Mouse (Mus musculus): ENCODE results near the gene Mrpl28. TPM values are rescaled to one million over a fixed set of nuclear protein-coding genes. Genes with fewer than 3 reads are reported as not detected.
"Not testable (repeated sequence)": the region's sequence is repeated elsewhere in the genome, so short reads cannot be mapped to it uniquely, and the experiment has no call there.

Gene Mrpl28
- total RNA-seq, 2 experiments from 2014 or later = 55.9 to 60.6 TPM

DNA sequence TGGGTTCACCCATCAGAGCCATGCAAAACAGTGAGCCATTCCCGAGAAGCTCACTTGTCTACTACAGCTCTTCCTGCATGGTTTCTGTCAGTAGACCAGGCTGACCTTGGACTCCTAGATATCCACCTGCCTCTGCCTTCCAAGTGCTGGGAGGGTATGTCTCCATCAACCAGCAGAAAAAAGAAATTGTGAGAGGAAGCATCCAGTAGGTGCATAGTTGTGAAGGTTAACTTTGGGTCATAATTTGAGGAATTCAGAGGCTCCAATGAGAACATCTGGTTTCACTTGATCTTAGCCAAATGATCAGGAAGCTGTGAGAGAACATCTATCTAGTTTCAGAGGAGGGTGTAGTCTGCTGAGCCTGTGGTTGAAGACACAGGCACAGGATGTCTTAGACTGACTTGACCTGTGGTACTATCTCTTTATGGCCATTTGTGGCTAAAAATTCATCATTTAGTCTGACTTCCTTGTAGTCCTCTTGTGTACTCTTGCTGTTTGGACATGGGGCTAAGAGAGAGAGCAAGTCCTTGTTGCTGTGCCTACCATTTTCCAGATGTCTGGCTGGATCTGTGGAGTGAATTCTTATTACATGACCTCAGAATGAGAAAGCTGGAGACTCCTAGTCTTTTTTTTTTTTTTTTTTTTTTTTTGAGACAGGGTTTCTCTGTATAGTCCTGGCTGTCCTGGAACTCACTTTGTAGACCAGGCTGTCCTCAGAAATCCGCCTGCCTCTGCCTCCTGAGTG, 28.8 kb downstream of the Mrpl28 start:
- DNase-seq = no peak
- intact Hi-C loops (cut with DNase I) = no loop called here

- intact Hi-C loops (cut with DNase I) = no loop called here
- no peak for DNase-seq
These were observed 39.4 kb downstream of the Mrpl28 start for GRCm38 (mm10) chr17:26162736-26163135.

DNA sequence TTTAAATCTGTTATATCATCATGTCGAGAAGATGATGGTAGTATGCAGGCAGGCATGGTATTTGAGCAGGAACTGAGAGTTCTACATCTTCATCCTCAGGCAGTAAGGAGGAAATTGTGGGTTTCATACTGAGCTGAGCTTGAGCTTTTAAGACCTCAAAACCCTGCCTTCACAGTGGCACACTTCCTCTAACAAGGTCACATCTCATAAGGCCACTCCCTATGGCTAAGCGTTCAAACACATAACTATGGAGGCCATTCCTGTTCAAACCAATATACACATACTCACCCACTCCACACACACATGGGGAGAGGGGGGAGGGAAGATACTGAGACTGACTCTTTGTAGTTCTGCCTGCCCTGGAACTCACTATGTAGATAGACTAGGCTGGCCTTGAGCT, 44.7 kb downstream of the Mrpl28 start:
- intact Hi-C loops (cut with DNase I) = no loop called here
- DNase-seq = no peak

- intact Hi-C loops (cut with DNase I); DNase-seq: not testable (repeated sequence)
These were observed 51.9 kb downstream of the Mrpl28 start for GRCm38 (mm10) chr17:26175248-26175647.

Other genes with a start within 250 kb of the Mrpl28 start
- 10 to 100 TPM; 28.9 to 32.2 TPM for gene Mettl26, start 248.4 kb upstream of the Mrpl28 start, total RNA-seq (2021)
- under 1 TPM; 0.59 to 0.69 TPM for gene Wfikkn1, start 242.6 kb upstream of the Mrpl28 start, total RNA-seq (2021)
- gene Rab40c, start 203.8 kb upstream of the Mrpl28 start, total RNA-seq (2021) = 10 to 100 TPM in 1 of 2 experiments, 1 to 10 TPM in 1; 8.5 to 10.8 TPM
- gene Pigq, start 178.6 kb upstream of the Mrpl28 start, total RNA-seq (2021) = 10 to 100 TPM; 24.1 to 27.4 TPM
- not detected for gene Nhlrc4, start 178.5 kb upstream of the Mrpl28 start, total RNA-seq (2021)
- not detected for gene A930017K11Rik, start 170.9 kb upstream of the Mrpl28 start, total RNA-seq (2021)
- gene Capn15, start 137.7 kb upstream of the Mrpl28 start, total RNA-seq (2021) = 1 to 10 TPM; 5.4 to 6.5 TPM
- 10 to 100 TPM; 57.9 to 61.5 TPM for gene Rab11fip3, start 53.9 kb upstream of the Mrpl28 start, total RNA-seq (2021)
- 1 to 10 TPM; 2.3 to 2.8 TPM for gene Decr2, start 33.2 kb upstream of the Mrpl28 start, total RNA-seq (2021)
- gene Nme4, start 27.9 kb upstream of the Mrpl28 start, total RNA-seq (2021) = 1 to 10 TPM; 1.0 to 1.7 TPM
- gene Tmem8, start 10.2 kb upstream of the Mrpl28 start, total RNA-seq (2021) = 1 to 10 TPM in 1 of 2 experiments, under 1 TPM in 1; 0.69 to 1.4 TPM
- 10 to 100 TPM; 13.0 to 14.7 TPM for gene Axin1, start 15.2 kb downstream of the Mrpl28 start, total RNA-seq (2021)
- gene Pdia2, start 75.6 kb downstream of the Mrpl28 start, total RNA-seq (2021) = not detected
- gene Rgs11, start 79.5 kb downstream of the Mrpl28 start, total RNA-seq (2021) = 1 to 10 TPM; 1.0 to 1.1 TPM
- 1 to 10 TPM in 1 of 2 experiments, under 1 TPM in 1; 0.42 to 1.3 TPM for gene Arhgdig, start 84.3 kb downstream of the Mrpl28 start, total RNA-seq (2021)
- 10 to 100 TPM; 65.5 to 66.9 TPM for gene Fam234a, start 120.7 kb downstream of the Mrpl28 start, total RNA-seq (2021)
- 10 to 100 TPM in 1 of 2 experiments, 1 to 10 TPM in 1; 9.9 to 10.8 TPM for gene Luc7l, start 129.4 kb downstream of the Mrpl28 start, total RNA-seq (2021)